Mouse (Mus musculus) liver, embryonic 15.5 days (tissue): ENCODE results near the gene Hectd3. TPM values are rescaled to one million over a fixed set of nuclear protein-coding genes. Genes with fewer than 3 reads are reported as not detected.

Experiments
- ATAC-seq: fragments of 200-750 bp; cut with Nextera tagmentation; 2 replicates; pipeline ENCODE4 v1.8.0; 2017; ENCODE audit warnings: moderate number of reproducible peaks, mild to moderate bottlenecking, moderate library complexity; ENCODE audit not compliant: insufficient read depth
- H3K27ac ChIP-seq: fragments of 300-500 bp; sonication (generic); replicated peaks from 2 replicates; pipeline ENCODE4 v1.5.1; 2015; ENCODE audit warnings: mild to moderate bottlenecking, inconsistent platforms
- H3K27me3 ChIP-seq: fragments of 300-500 bp; sonication (generic); 2 replicates; pipeline ENCODE4 v1.6.1; 2015; ENCODE audit warnings: mild to moderate bottlenecking, inconsistent platforms
- H3K36me3 ChIP-seq: fragments of 300-500 bp; sonication (generic); replicated peaks from 2 replicates; pipeline ENCODE4 v1.6.1; 2015; ENCODE audit warnings: moderate library complexity, mild to moderate bottlenecking, inconsistent platforms
- H3K4me1 ChIP-seq: fragments of 300-500 bp; sonication (generic); replicated peaks from 2 replicates; pipeline ENCODE4 v1.6.1; 2015; ENCODE audit warnings: inconsistent platforms
- H3K4me2 ChIP-seq: fragments of 300-500 bp; sonication (generic); 2 replicates; pipeline ENCODE4 v1.6.1; 2015; ENCODE audit warnings: moderate library complexity, mild to moderate bottlenecking, inconsistent platforms
- H3K4me3 ChIP-seq: fragments of 300-500 bp; sonication (generic); replicated peaks from 2 replicates; pipeline ENCODE4 v1.5.1; 2015; ENCODE audit warnings: mild to moderate bottlenecking, inconsistent platforms
- H3K9ac ChIP-seq: fragments of 300-500 bp; sonication (generic); 2 replicates; pipeline ENCODE4 v1.6.1; 2015; ENCODE audit warnings: moderate library complexity, mild to moderate bottlenecking, inconsistent platforms
- H3K9me3 ChIP-seq: fragments of 300-500 bp; sonication (generic); replicated peaks from 2 replicates; pipeline ENCODE4 v1.6.1; 2016; ENCODE audit warnings: inconsistent platforms
- WGBS: fragments of 180-500 bp; shearing (Covaris S2); methylation state at CpG from one replicate; pipeline ENCODE4 v1.1.7; 2015; ENCODE audit warnings: mixed read lengths; ENCODE audit not compliant: insufficient replicate concordance; 5-methylcytosine and 5-hydroxymethylcytosine counted together
- polyA plus RNA-seq: library from polyadenylated mRNA; unstranded; fragments of >200 nt; fragmentation: Nextera tagmentation; extraction: Ambion mirVana; gene quantifications from 2 replicates; pipeline ENCODE4 v1.2.1, GENCODE M21; 2015

The Hectd3 gene
- polyA plus RNA-seq, 1 experiment from 2014 or later, result 8.3 TPM

DNA sequence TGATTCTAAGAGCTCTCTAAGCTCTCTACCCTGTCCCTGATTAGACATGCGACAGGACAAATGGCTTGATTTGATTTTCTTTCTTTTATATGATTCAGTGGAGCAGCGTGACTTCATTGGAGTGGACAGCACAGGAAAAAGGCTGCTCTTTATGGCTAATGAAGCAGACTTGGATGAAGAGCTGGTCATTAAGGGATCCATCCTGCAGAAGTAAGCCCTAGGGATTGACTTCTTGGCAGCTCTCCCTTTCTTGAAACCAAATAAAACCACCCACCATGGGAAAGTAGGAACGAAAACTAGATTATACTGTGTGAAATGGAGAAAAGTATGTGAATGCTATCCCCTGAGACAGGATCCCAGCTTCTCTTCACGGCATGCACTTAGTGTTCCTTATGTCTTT lies 57.5 kb downstream of the Hectd3 start:
- H3K9ac ChIP-seq, result no peak overlapping the region
- no peak overlapping the region for H3K4me2 ChIP-seq
- WGBS, result 86% methylated on average over 4 of the region's 4 CpGs
- H3K27ac ChIP-seq, result 0 out of 2 replicates have a peak overlapping the region, but pooled peaks have one; percentile 12
- peaks cover 23% of the 10 kb centered on the region for H3K36me3 ChIP-seq
- ATAC-seq, result no peak
- H3K27me3 ChIP-seq, result no peaks in the 10 kb centered on the region
- H3K9me3 ChIP-seq, result no peaks in the 10 kb centered on the region
- no peak overlapping the region for H3K4me3 ChIP-seq
- peaks cover 27% of the 10 kb centered on the region for H3K4me1 ChIP-seq

DNA sequence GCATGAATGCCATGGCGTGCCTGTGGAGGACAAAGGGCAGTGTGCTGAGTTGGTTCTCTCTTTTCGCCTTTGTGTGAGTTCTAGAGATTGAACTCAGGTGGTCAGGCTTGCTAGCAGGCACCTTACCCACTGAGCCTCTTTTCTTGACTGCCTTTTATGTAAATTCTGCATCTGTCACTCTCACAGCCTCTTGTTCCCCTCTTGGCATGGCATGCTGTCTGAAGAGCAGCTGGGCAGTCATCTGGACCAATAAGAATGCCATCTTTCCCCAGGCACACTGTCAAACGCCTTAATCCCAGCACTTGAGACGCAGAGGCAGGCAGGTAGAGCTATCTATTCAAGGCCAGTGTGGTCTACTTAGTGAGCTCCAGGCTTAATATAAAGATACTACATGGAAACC lies 58.8 kb downstream of the Hectd3 start:
- H3K4me1 ChIP-seq, result peaks cover 40% of the 10 kb centered on the region
- no peaks in the 10 kb centered on the region for H3K9me3 ChIP-seq
- no peak overlapping the region for H3K4me2 ChIP-seq
- no peak overlapping the region for H3K9ac ChIP-seq
- 88% methylated on average over 4 of the region's 4 CpGs for WGBS
- H3K27ac ChIP-seq, result 0 out of 2 replicates have a peak overlapping the region, but pooled peaks have one; percentile 4
- peaks cover 21% of the 10 kb centered on the region for H3K36me3 ChIP-seq
- H3K4me3 ChIP-seq, result no peak overlapping the region
- H3K27me3 ChIP-seq, result no peaks in the 10 kb centered on the region
- ATAC-seq, result no peak

Other genes with a start within 250 kb of the Hectd3 start
- gene Toe1, start 187.7 kb upstream of the Hectd3 start, polyA plus RNA-seq, result 14.3 and 14.8 TPM in 2 replicates
- 3.0 and 3.2 TPM in 2 replicates for gene Mutyh, start 187.6 kb upstream of the Hectd3 start, polyA plus RNA-seq
- 0.18 and 0.30 TPM in 2 replicates for gene Hpdl, start 173.6 kb upstream of the Hectd3 start, polyA plus RNA-seq
- gene Zswim5, start 117.9 kb upstream of the Hectd3 start, polyA plus RNA-seq, result 0.02 and 0.05 TPM in 2 replicates
- gene Urod, start 904 bp upstream of the Hectd3 start, polyA plus RNA-seq, result 579 and 584 TPM in 2 replicates
- 22.9 and 23.3 TPM in 2 replicates for gene Eif2b3, start 24.1 kb downstream of the Hectd3 start, polyA plus RNA-seq
- gene Ptch2, start 100.8 kb downstream of the Hectd3 start, polyA plus RNA-seq, result 0.56 and 0.66 TPM in 2 replicates
- gene Btbd19, start 130.4 kb downstream of the Hectd3 start, polyA plus RNA-seq, result 2.9 and 3.2 TPM in 2 replicates
- 0.12 TPM in 1 of 2 replicates, not detected in the other for gene Tctex1d4, start 131.5 kb downstream of the Hectd3 start, polyA plus RNA-seq
- 2.5 and 3.2 TPM in 2 replicates for gene Plk3, start 138.6 kb downstream of the Hectd3 start, polyA plus RNA-seq
- gene Rps8, start 160.9 kb downstream of the Hectd3 start, polyA plus RNA-seq, result 536 and 611 TPM in 2 replicates
- 27.5 and 29.8 TPM in 2 replicates for gene Kif2c, start 187.3 kb downstream of the Hectd3 start, polyA plus RNA-seq